Mouse (Mus musculus) mammary gland, adult 2 months (tissue): ENCODE data around the gene Olfr1288. TPM values are rescaled to one million over a fixed set of nuclear protein-coding genes. Genes with fewer than 3 reads are reported as not detected.

Experiments used
- polyA plus RNA-seq: library from polyadenylated mRNA; depleted of rRNA; stranded (reverse); fragments of >200 nt; gene quantifications from 2 replicates; pipeline ENCODE4 v1.2.3, GENCODE M21; 2012; ENCODE audit warnings: low replicate concordance; rRNA removed

The Olfr1288 gene
- polyA plus RNA-seq = not detected in 2 replicates

DNA sequence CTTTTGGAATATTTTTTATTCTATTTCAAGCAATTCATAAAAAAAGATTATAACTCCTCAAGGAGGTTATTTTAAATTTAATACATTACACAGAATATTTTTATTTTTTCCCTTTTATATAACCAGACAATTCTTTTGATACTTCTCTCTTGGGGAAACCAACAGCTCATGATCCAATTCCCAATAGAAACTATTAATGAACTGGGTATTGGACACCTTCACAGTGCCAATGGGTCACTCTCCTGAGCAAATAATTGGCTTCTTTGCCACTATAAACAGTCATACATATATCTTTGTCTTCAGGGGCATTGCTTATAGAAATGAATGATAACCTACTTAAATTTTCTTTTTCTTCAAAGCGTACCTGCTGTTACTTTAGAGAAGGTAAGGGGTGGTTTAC, at the start of gene Olfr1288:
TSS of gene Olfr1288 (plus strand) at position 301 of the 400 bp plus-strand sequence.

DNA sequence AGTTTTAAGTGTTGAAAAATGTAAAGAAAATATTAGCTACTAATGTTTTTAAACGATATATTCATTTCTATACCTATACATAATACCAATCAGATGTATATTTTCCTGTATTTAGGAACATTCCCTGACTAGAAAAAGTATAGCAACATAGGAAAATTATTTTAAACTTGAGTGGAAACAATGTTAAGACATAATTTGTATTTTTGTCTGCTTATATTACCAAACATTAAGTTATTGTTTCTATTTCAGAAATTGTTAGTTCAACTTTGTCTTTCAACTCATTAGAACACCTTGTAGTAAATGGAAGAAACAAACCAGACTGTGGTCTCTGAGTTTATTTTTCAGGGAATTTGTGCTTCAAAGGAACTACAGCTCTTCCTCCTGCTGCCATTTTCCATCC, 25.1 kb upstream of the Olfr1288 start, which contains the start of gene Olfr1287:
TSS of gene Olfr1287 (plus strand) at position 301 of the 400 bp plus-strand sequence.

DNA sequence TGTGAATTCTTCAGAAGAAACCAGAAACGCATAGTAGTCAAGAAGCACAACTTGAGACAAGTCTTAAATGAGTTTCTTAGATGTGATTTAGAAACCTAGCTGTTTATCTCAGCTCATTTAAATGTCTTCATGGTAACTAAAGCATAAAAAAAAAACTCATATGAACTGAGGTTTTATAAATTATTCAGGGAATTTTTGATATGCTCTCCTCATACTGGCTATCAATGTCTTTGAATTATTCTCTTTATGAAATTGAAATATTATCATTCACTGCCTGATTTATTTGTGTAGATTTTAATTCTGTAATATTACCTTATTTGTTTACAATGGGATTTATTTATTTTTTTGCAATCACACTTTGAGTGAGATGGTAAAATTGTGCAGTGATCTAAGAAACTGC, 6.6 kb downstream of the Olfr1288 start, which contains the start of gene Olfr1289:
TSS of gene Olfr1289 (plus strand) at position 301 of the 400 bp plus-strand sequence.

DNA sequence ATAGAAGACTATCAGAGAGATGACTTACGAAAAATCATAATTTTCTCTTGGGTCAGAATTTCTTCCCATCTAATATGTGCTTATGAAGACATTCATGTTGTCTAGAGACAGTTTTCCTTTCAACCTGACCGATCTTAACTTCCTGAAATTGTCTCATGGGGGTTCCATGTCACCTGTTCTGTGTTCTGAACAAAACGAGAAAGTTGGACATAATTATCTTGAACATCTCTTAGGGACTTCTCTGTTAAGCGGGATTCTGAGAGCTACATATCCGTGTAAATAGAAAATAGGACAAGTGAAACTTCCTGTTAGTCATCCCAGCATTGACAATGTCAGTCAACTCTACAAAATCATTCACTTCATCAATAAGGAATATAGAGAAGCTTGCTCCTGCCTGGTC, 19.8 kb downstream of the Olfr1288 start, which contains the start of gene Olfr1290:
TSS of gene Olfr1290 (minus strand) at position 101 of the 400 bp plus-strand sequence.

GRCm38 (mm10) chr2:111496880-111497279, 23.0 kb downstream of the Olfr1288 start, which contains the start of gene Olfr1291-ps1:
Gene Olfr1291-ps1, plus strand, starts transcription at chr2:111497180.

DNA sequence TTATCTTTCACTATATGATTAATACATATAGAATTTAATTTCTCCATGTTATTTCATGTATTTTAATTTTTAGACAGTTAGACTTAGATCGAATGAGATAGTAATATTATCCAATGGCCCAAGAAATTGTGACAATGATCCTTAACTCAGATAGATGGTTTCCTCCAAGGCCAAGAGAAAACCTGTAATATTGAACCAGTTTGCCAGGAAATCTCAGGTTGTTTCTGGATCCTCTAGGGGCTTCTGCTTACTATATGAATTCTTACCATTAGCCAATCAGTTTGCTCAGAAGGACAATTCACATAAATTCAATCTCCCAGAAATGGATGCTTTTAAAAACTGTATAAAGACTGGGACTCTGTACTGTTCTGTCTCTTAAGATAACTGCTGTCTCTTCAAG, 51.0 kb downstream of the Olfr1288 start, which contains the start of gene Olfr1293-ps:
TSS of gene Olfr1293-ps (plus strand) at position 301 of the 400 bp plus-strand sequence.

Other genes with a start within 250 kb of the Olfr1288 start
- not detected in 2 replicates for gene 4930430A15Rik, start 244.5 kb upstream of the Olfr1288 start, polyA plus RNA-seq
- not detected in 2 replicates for gene Olfr1275, start 238.8 kb upstream of the Olfr1288 start, polyA plus RNA-seq
- not detected in 2 replicates for gene Olfr1276, start 219.6 kb upstream of the Olfr1288 start, polyA plus RNA-seq
- not detected in 2 replicates for gene Olfr1277, start 200.0 kb upstream of the Olfr1288 start, polyA plus RNA-seq
- not detected in 2 replicates for gene Olfr1278, start 184.0 kb upstream of the Olfr1288 start, polyA plus RNA-seq
- not detected in 2 replicates for gene Olfr1279, start 173.5 kb upstream of the Olfr1288 start, polyA plus RNA-seq
- not detected in 2 replicates for gene Olfr1280, start 160.1 kb upstream of the Olfr1288 start, polyA plus RNA-seq
- not detected in 2 replicates for gene Olfr1281, start 147.6 kb upstream of the Olfr1288 start, polyA plus RNA-seq
- gene Olfr1282, start 138.0 kb upstream of the Olfr1288 start, polyA plus RNA-seq = not detected in 2 replicates
- gene Olfr1283, start 107.3 kb upstream of the Olfr1288 start, polyA plus RNA-seq = not detected in 2 replicates
- gene Olfr1284, start 98.6 kb upstream of the Olfr1288 start, polyA plus RNA-seq = not detected in 2 replicates
- gene Olfr1286, start 51.0 kb upstream of the Olfr1288 start, polyA plus RNA-seq = not detected in 2 replicates
- not detected in 2 replicates for gene Olfr1287, start 25.0 kb upstream of the Olfr1288 start, polyA plus RNA-seq
- not detected in 2 replicates for gene Olfr1289, start 6.7 kb downstream of the Olfr1288 start, polyA plus RNA-seq
- gene Olfr1290, start 19.7 kb downstream of the Olfr1288 start, polyA plus RNA-seq = not detected in 2 replicates
- gene Olfr1291-ps1, start 23.1 kb downstream of the Olfr1288 start, polyA plus RNA-seq = not detected in 2 replicates
- not detected in 2 replicates for gene Olfr1293-ps, start 51.1 kb downstream of the Olfr1288 start, polyA plus RNA-seq
- not detected in 2 replicates for gene Olfr1294, start 66.2 kb downstream of the Olfr1288 start, polyA plus RNA-seq
- not detected in 2 replicates for gene Olfr1295, start 95.6 kb downstream of the Olfr1288 start, polyA plus RNA-seq
- gene Olfr1297, start 152.4 kb downstream of the Olfr1288 start, polyA plus RNA-seq = not detected in 2 replicates
- not detected in 2 replicates for gene Olfr1298, start 175.1 kb downstream of the Olfr1288 start, polyA plus RNA-seq
- not detected in 2 replicates for gene Olfr1299, start 187.3 kb downstream of the Olfr1288 start, polyA plus RNA-seq